Mouse (Mus musculus): ENCODE data around the gene Lpin3.

- TF ChIP-seq CTCF (IDR thresholded peaks at IDR 0.05; ENCODE audit: borderline replicate concordance, extremely low read depth, insufficient read depth, insufficient read length) (no peak), POLR2A (IDR thresholded peaks at IDR 0.05; ENCODE audit: borderline replicate concordance, extremely low read depth, insufficient read depth, insufficient read length, poor library complexity, severe bottlenecking) (no peak)
These were observed 40.8 kb downstream of the Lpin3 start for GRCm38 (mm10) chr2:160921285-160921684.

Measured in brain, embryonic 14.5 days (tissue).